Comparison of ENCODE assay signal across 20 mouse cellular contexts in genomic region chr13:99440228-99440627, GRCm38 (mm10).
A peak's percentile ranks its signal among the peaks of the same experiment; 100 is the strongest.
DNase-seq lines count a peak whose midpoint lies in the region; ATAC-seq and TF ChIP-seq lines count a peak whose summit lies in the region.
"Had no signal": no experiment of that assay in that cellular context is flagged by ENCODE, and none has a peak within 500 bp of the region (broad histone marks: within the 10 kb centered on the region; RNA-seq: fewer than 3 reads in every experiment).

No protein-coding gene starts in this region.

- no peak for TF ChIP-seq CTCF in left cerebral cortex, adult 2 months (IDR thresholded peaks at IDR 0.05)

- no peak overlapping the region for H3K4me3 ChIP-seq in forebrain, embryonic 15.5 days
- H3K4me3 ChIP-seq in forebrain, embryonic 12.5 days (replicated peaks): no peak overlapping the region
- no peak overlapping the region for H3K4me3 ChIP-seq in left cerebral cortex, adult 2 months
- H3K4me3 ChIP-seq: embryonic facial prominence, embryonic 12.5 days; embryonic facial prominence, embryonic 15.5 days; gastrocnemius, adult 2 months; hindbrain, embryonic 12.5 days; hindbrain, embryonic 15.5 days had no signal

- intact Hi-C loops in left cerebral cortex, adult 2 months (cut with DNase I): loop anchor here (5.0 kb wide), 1 partner anchor 47 kb away; no protein-coding TSS in a partner anchor
- intact Hi-C loops in left cerebral cortex, postnatal 10 days (cut with DNase I): no loop called here

- DNase-seq in left cerebral cortex, adult 2 months (ENCODE audit: extremely low spot score in 1 of 2, low spot score in 2 of 2): no peak
- no peak for DNase-seq in left cerebral cortex, postnatal 10 days (ENCODE audit: extremely low spot score in 1 of 2, low spot score in 2 of 2)
- peak; percentile 64 for DNase-seq in brain, adult 2 months (ENCODE audit: low read depth, low spot score)
- no peak for DNase-seq in thymus, postnatal 36 days
- no peak for DNase-seq in kidney, adult 18-20 months
- DNase-seq: adrenal gland, adult 2 months; adrenal gland, postnatal 14 days; B cell, adult 2 months; cerebellum, adult 18-20 months; cerebellum, adult 9-11 months; cerebellum, postnatal 25 days; gastrocnemius, adult 2 months; gastrocnemius, postnatal 14 days had no signal

- H3K27me3 ChIP-seq in forebrain, embryonic 15.5 days: no peaks in the 10 kb centered on the region
- no peaks in the 10 kb centered on the region for H3K27me3 ChIP-seq in forebrain, embryonic 12.5 days
- H3K27me3 ChIP-seq: embryonic facial prominence, embryonic 12.5 days; embryonic facial prominence, embryonic 15.5 days; hindbrain, embryonic 12.5 days; hindbrain, embryonic 15.5 days had no signal

- no peak for ATAC-seq in forebrain, embryonic 15.5 days (replicated peaks)
- ATAC-seq in forebrain, embryonic 12.5 days (ENCODE audit: low FRiP score): no peak

- peaks cover 63% of the 10 kb centered on the region for H3K36me3 ChIP-seq in forebrain, embryonic 15.5 days
- peaks cover 81% of the 10 kb centered on the region for H3K36me3 ChIP-seq in forebrain, embryonic 12.5 days (replicated peaks)

- peak overlapping the region; percentile 38; the same call in 1 of the 2 replicates for H3K27ac ChIP-seq in forebrain, embryonic 15.5 days (replicated peaks)
- H3K27ac ChIP-seq in forebrain, embryonic 12.5 days: no peak overlapping the region
- peak overlapping the region; percentile 44; the same call in 1 of the 2 replicates for H3K27ac ChIP-seq in left cerebral cortex, adult 2 months
- H3K27ac ChIP-seq: embryonic facial prominence, embryonic 12.5 days; embryonic facial prominence, embryonic 15.5 days; hindbrain, embryonic 12.5 days; hindbrain, embryonic 15.5 days had no signal

- H3K4me2 ChIP-seq in forebrain, embryonic 15.5 days (replicated peaks): no peak overlapping the region
- no peak overlapping the region for H3K4me2 ChIP-seq in forebrain, embryonic 12.5 days
- H3K4me2 ChIP-seq: embryonic facial prominence, embryonic 12.5 days; embryonic facial prominence, embryonic 15.5 days; heart, embryonic 11.5 days; hindbrain, embryonic 12.5 days; hindbrain, embryonic 15.5 days had no signal

- WGBS in forebrain, embryonic 15.5 days: 26% methylated on average over 2 of the region's 2 CpGs
- WGBS in forebrain, embryonic 12.5 days: 81% methylated on average over 2 of the region's 2 CpGs

- H3K4me1 ChIP-seq in forebrain, embryonic 15.5 days: peaks cover 53% of the 10 kb centered on the region
- H3K4me1 ChIP-seq in forebrain, embryonic 12.5 days: peaks cover 49% of the 10 kb centered on the region

- no peak overlapping the region for H3K9ac ChIP-seq in forebrain, embryonic 15.5 days (replicated peaks)
- no peak overlapping the region for H3K9ac ChIP-seq in forebrain, embryonic 12.5 days
- H3K9ac ChIP-seq: embryonic facial prominence, embryonic 12.5 days; embryonic facial prominence, embryonic 15.5 days; hindbrain, embryonic 12.5 days; hindbrain, embryonic 15.5 days had no signal

- no peaks in the 10 kb centered on the region for H3K9me3 ChIP-seq in forebrain, embryonic 15.5 days
- H3K9me3 ChIP-seq in forebrain, embryonic 12.5 days: no peaks in the 10 kb centered on the region
- H3K9me3 ChIP-seq: embryonic facial prominence, embryonic 12.5 days; embryonic facial prominence, embryonic 15.5 days; hindbrain, embryonic 12.5 days; hindbrain, embryonic 15.5 days had no signal
